Mouse (Mus musculus) embryonic facial prominence, embryonic 14.5 days (tissue): ENCODE measurements at regions not wholly inside any gene's neighbourhood (a gene's known extent, or its start where the extent isn't known, plus 50 kb on each side); places are given as distances from the start of the nearest gene placed in this dataset.

Experiments used
- ATAC-seq: fragments of 200-750 bp; cut with Nextera tagmentation; 2 replicates; pipeline ENCODE4 v1.8.0; 2017; ENCODE audit warnings: low read depth, moderate number of reproducible peaks, moderate TSS enrichment
- DNase-seq: peaks from one replicate; pipeline ENCODE4 v3.0.0-alpha.2; 2015; ENCODE audit warnings: low spot score
- H3K27ac ChIP-seq: fragments of 300-500 bp; sonication (generic); replicated peaks from 2 replicates; pipeline ENCODE4 v1.5.1; 2014; ENCODE audit warnings: low read depth, mild to moderate bottlenecking, low read length, moderate library complexity
- H3K27me3 ChIP-seq: fragments of 300-500 bp; sonication (generic); replicated peaks from 2 replicates; pipeline ENCODE4 v1.6.1; 2014; ENCODE audit warnings: low read length; ENCODE audit not compliant: control insufficient read depth, insufficient read depth
- H3K36me3 ChIP-seq: fragments of 300-500 bp; sonication (generic); 2 replicates; pipeline ENCODE4 v1.6.1; 2014; ENCODE audit warnings: low read length, mixed read lengths; ENCODE audit not compliant: control insufficient read depth, insufficient read depth
- H3K4me1 ChIP-seq: fragments of 300-500 bp; sonication (generic); 2 replicates; pipeline ENCODE4 v1.6.1; 2014; ENCODE audit warnings: antibody characterized with exemption, low read length; ENCODE audit not compliant: control insufficient read depth, insufficient read depth
- H3K4me2 ChIP-seq: fragments of 300-500 bp; sonication (generic); 2 replicates; pipeline ENCODE4 v1.6.1; 2014; ENCODE audit warnings: low read depth, mild to moderate bottlenecking, low read length, moderate library complexity, mixed read lengths
- H3K4me3 ChIP-seq: fragments of 300-500 bp; sonication (generic); 2 replicates; pipeline ENCODE4 v1.5.1; 2014; ENCODE audit warnings: low read depth, mild to moderate bottlenecking, low read length
- H3K9ac ChIP-seq: fragments of 300-500 bp; sonication (generic); 2 replicates; pipeline ENCODE4 v1.6.1; 2014; ENCODE audit warnings: low read depth, mild to moderate bottlenecking, low read length, moderate library complexity, mixed read lengths
- H3K9me3 ChIP-seq: fragments of 300-500 bp; sonication (generic); 2 replicates; pipeline ENCODE4 v1.6.1; 2016; ENCODE audit warnings: low read length; ENCODE audit not compliant: control insufficient read depth
- whole genome bisulfite sequencing: fragments of 180-500 bp; shearing (Covaris S2); extraction: QIAGEN DNeasy Blood & Tissue Kit; methylation state at CpG from one replicate; pipeline ENCODE4 v1.1.7; 2014; 5-methylcytosine and 5-hydroxymethylcytosine counted together

DNA sequence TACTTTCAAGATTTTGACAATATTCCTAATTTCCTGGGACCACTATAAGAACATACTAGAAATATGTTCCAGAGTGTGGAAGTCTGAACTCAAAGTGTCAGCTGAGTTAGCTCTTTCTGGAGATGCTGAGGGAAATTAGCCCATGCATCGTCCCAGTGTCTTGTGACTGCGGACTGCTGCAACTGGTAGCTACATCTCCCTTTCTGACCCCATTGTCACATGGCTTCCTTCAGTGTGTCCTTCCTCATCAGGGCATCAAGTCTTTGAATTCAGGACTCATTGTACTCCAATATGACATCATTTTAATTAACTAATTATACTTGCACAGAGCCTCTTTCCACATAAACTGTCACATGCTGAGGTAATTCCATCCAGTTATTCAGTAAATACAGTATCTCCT lies 71.4 kb upstream of the Abca1 start:
- DNase-seq: no peak
- Histone ChIP-seq H3K4me3 (no peak overlapping the region), H3K4me2 (no peak overlapping the region), H3K9ac (no peak overlapping the region), H3K9me3 (no peaks in the 10 kb centered on the region), H3K27ac (no peak overlapping the region), H3K36me3 (no peaks in the 10 kb centered on the region), H3K27me3 (no peaks in the 10 kb centered on the region), H3K4me1 (no peaks in the 10 kb centered on the region)
- WGBS: 89% methylated on average over 2 of the region's 2 CpGs
- no peak for ATAC-seq

DNA sequence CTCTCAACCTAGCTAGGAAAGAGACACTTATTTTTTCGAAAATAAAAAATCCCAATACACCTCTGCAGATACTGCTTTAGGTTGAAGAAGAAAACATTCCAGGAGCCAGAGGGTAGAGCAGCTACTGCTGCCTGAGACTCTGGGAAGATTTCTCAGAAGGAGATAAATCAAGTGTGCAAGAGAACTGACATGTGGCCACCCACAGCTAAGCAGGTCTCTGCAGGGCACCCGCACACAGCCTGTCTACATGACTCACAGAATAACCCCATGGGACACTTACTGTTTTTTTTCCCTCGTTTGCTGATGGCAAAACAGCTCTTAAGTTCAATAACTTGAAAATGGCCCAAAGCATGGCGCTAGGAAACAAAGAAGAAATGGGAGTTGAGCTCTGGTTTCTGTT lies 68.7 kb upstream of the Abca1 start:
- Histone ChIP-seq H3K9me3 (no peaks in the 10 kb centered on the region), H3K4me1 (no peaks in the 10 kb centered on the region), H3K4me2 (no peak overlapping the region), H3K27ac (no peak overlapping the region), H3K36me3 (no peaks in the 10 kb centered on the region), H3K9ac (no peak overlapping the region), H3K4me3 (no peak overlapping the region), H3K27me3 (no peaks in the 10 kb centered on the region)
- ATAC-seq (no peak), DNase-seq (no peak)
- 56% methylated on average over 4 of the region's 4 CpGs for WGBS

DNA sequence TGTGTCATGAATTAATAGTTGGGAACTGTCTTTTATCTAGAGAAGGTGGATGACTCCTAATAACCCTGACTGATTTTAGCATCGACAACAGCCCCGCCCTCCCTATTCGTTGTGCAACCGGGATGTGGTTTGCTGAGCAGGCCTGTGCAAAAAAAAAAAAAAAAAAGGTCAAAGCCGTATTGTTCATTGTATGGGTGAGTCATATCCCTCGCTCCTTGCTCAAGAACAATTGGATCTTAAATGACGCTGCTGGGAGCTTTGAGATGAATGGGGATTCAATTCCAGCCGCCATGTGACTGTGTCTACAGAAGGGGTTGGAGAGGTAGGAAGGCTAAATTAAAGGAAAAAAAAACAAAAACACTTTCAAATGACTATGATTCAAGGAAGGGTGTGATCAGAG lies 68.1 kb upstream of the Abca1 start:
- WGBS: 54% methylated on average over 8 of the region's 8 CpGs

DNA sequence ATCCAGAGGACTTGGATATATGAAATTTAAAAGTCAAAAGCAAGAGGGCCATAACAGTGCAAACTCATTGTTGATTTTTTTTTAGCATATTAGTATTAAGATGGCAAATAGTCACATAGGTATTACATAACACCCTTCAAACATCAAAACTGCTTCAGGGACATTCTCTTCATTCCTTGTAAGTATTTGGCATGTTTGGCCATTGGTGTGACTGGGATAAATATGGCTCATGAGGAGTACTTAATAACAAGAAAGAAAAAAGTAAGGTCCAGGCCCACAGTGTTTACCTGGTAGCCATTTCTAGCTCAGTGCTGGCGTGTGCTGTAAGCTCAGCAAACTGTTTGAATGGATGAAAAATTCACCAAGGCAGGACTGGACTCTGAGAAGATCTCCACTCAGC lies 67.4 kb upstream of the Abca1 start:
- 72% methylated on average over 1 of the region's 1 CpGs for whole genome bisulfite sequencing
- no peaks in the 10 kb centered on the region for H3K9me3 ChIP-seq
- H3K4me3 ChIP-seq: no peak overlapping the region
- no peaks in the 10 kb centered on the region for H3K36me3 ChIP-seq
- no peaks in the 10 kb centered on the region for H3K4me1 ChIP-seq
- H3K27ac ChIP-seq: no peak overlapping the region
- H3K27me3 ChIP-seq: no peaks in the 10 kb centered on the region
- H3K9ac ChIP-seq: no peak overlapping the region
- DNase-seq (no peak), ATAC-seq (no peak)
- no peak overlapping the region for H3K4me2 ChIP-seq

More for the DNA sequence above, 68.1 kb upstream of the Abca1 start:
- H3K4me3 ChIP-seq: no peak overlapping the region
- H3K4me1 ChIP-seq: no peaks in the 10 kb centered on the region
- H3K9ac ChIP-seq: no peak overlapping the region
- H3K9me3 ChIP-seq: no peaks in the 10 kb centered on the region
- H3K27ac ChIP-seq: no peak overlapping the region
- no peak overlapping the region for H3K4me2 ChIP-seq
- DNase-seq: peak; percentile 53
- ATAC-seq: peak; percentile 72
- no peaks in the 10 kb centered on the region for H3K27me3 ChIP-seq
- no peaks in the 10 kb centered on the region for H3K36me3 ChIP-seq

DNA sequence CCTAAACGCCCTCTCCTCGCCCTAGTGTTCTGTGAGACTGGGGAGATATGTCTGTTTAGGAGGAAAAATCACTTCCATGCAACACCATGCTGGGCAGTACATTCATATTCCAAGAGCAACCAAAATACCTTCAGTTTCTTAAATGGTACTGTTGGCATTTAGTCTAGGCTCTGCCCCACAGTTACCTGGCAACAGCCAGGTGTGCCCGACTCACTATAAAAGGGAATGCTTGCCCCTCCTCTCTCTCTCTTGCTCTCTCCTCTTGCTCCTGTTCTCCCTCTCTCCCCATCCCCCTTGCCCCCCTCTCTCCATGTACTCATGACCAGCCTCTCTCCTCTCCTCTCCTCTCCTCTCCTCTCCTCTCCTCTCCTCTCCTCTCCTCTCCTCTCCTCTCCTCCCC lies 66.7 kb upstream of the Abca1 start:
- H3K9ac ChIP-seq: no peak overlapping the region
- no peaks in the 10 kb centered on the region for H3K36me3 ChIP-seq
- no peaks in the 10 kb centered on the region for H3K9me3 ChIP-seq
- H3K4me3 ChIP-seq: no peak overlapping the region
- no peak overlapping the region for H3K27ac ChIP-seq
- H3K4me1 ChIP-seq: no peaks in the 10 kb centered on the region
- no peak for DNase-seq
- ATAC-seq: no peak
- no peak overlapping the region for H3K4me2 ChIP-seq
- WGBS: 77% methylated on average over 3 of the region's 3 CpGs
- no peaks in the 10 kb centered on the region for H3K27me3 ChIP-seq

DNA sequence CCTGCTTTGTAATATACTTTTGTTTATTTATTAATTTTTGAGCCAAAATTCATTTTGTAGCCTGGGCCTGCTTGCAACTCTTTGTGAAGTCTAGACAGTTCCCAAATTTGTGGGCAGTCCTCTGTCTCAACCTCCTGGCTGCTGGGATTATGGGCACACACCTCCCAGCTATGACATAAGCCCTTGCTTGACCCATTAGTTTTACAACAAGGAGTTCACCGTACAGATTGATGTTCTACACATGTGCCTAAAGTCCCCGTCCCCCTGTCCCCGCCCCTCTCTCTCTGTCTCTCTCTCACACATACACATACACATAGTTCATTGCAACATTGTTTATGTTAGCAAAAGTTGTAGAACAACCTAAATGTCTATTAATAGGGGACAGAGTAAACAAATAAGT lies 63.7 kb upstream of the Abca1 start:
- no peak overlapping the region for H3K4me3 ChIP-seq
- H3K9ac ChIP-seq: no peak overlapping the region
- WGBS: 79% methylated on average over 3 of the region's 3 CpGs
- H3K4me1 ChIP-seq: peaks cover 7% of the 10 kb centered on the region
- H3K27ac ChIP-seq: no peak overlapping the region
- no peaks in the 10 kb centered on the region for H3K9me3 ChIP-seq
- DNase-seq: no peak
- H3K27me3 ChIP-seq: no peaks in the 10 kb centered on the region
- no peak for ATAC-seq
- no peaks in the 10 kb centered on the region for H3K36me3 ChIP-seq
- H3K4me2 ChIP-seq: no peak overlapping the region

DNA sequence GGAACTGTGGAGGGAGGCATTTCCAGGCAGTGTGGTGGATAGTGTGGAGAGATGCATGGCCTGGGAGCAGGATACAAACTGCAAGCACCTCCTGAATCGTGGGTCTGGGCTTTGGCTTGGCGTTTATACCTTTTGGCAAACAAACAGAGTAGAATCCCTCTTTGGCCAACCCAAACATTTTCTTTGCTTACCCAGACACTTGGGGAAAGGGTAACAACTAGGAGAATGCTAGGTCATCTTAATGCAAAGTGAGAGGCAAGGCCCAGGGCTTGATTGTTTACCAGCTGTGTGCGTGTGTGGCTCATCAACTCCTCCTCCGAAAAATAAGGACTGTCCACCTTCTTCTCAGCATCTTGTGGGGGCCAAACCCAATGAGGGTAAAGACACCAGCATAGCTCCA lies 61.1 kb upstream of the Abca1 start:
- Histone ChIP-seq H3K9me3 (no peaks in the 10 kb centered on the region), H3K4me2 (no peak overlapping the region), H3K9ac (no peak overlapping the region), H3K27ac (no peak overlapping the region), H3K4me1 (peaks cover 17% of the 10 kb centered on the region), H3K27me3 (no peaks in the 10 kb centered on the region), H3K36me3 (no peaks in the 10 kb centered on the region), H3K4me3 (no peak overlapping the region)
- 75% methylated on average over 4 of the region's 4 CpGs for WGBS
- DNase-seq (no peak), ATAC-seq (no peak)

DNA sequence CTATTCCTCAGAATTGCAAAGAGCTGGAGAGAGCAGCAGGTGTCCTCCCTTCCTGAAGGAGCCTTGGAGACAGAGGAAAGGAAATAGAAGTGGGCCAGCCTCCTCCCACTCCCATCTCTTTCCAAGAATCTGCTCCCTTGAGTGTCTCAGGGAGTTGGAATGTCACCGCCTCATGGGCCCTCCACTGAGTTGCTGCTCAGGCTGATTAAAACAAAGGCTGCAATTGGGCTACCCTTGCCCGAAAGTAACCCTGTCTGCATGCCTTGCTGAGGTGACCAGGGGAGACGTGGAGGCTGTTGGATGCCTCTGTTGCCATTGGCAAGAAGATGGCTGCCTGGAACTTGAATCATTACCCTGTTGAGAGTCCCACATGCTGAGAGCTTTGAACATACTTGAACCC lies 59.7 kb upstream of the Abca1 start:
- H3K4me2 ChIP-seq: no peak overlapping the region
- ATAC-seq (no peak), DNase-seq (no peak)
- H3K4me3 ChIP-seq: no peak overlapping the region
- no peaks in the 10 kb centered on the region for H3K27me3 ChIP-seq
- H3K27ac ChIP-seq: no peak overlapping the region
- no peak overlapping the region for H3K9ac ChIP-seq
- H3K9me3 ChIP-seq: no peaks in the 10 kb centered on the region
- 56% methylated on average over 3 of the region's 3 CpGs for WGBS
- no peaks in the 10 kb centered on the region for H3K36me3 ChIP-seq
- H3K4me1 ChIP-seq: peaks cover 17% of the 10 kb centered on the region

DNA sequence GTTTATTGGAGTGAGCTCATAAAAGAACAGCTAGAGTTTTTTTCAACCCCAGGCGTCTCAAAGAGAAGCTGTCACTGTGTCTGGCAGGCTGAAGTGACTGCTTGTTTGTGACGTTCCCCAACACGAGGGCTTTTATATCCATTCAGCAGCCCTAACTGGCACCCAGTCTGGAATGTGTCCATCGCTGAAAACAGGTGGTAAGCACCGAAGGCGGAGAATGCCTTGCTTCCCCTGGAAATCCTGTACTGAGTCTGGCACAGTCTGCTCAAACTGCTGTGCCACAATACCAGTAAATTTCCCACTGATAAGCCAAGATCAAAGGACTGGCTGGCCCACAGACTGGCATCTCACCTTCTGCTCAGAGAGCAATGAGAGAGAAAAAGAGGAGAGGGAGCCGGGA lies 59.1 kb upstream of the Abca1 start:
- H3K27me3 ChIP-seq: no peaks in the 10 kb centered on the region
- H3K36me3 ChIP-seq: no peaks in the 10 kb centered on the region
- no peak overlapping the region for H3K4me3 ChIP-seq
- peak overlapping the region; percentile 90; the same call in 1 of the 2 replicates for H3K27ac ChIP-seq
- 35% methylated on average over 7 of the region's 7 CpGs for WGBS
- peaks cover 17% of the 10 kb centered on the region for H3K4me1 ChIP-seq
- no peak overlapping the region for H3K4me2 ChIP-seq
- H3K9me3 ChIP-seq: no peaks in the 10 kb centered on the region
- H3K9ac ChIP-seq: no peak overlapping the region
- ATAC-seq (no peak), DNase-seq (no peak)
